Mouse (Mus musculus) left cerebral cortex, postnatal 36 days (tissue): ENCODE results near the gene Macrod1. TPM values are rescaled to one million over a fixed set of nuclear protein-coding genes. Genes with fewer than 3 reads are reported as not detected.
A peak's percentile ranks its signal among the peaks of the same experiment; 100 is the strongest.

Experiments used
- DNase-seq, 2 experiments: peaks; one replicate each; pipeline ENCODE4 v3.0.0; 2021 to 2022; ENCODE audit warnings: low spot score in 2 of 2, mixed read lengths in 1 of 2
- intact Hi-C: fragments of 180-260 bp; cut with DNase I; formaldehyde crosslinking; loops from one replicate; pipeline ENCODE4 v1.15.1; 2025
- total RNA-seq, 2 experiments: library from RNA; stranded (reverse); gene quantifications; 2 replicates each; pipeline ENCODE4 v1.2.3; 2021

Macrod1 gene
- total RNA-seq, 2 experiments from 2014 or later: 14.1 to 17.6 TPM

- DNase-seq: no peak
- intact Hi-C loops: no loop called here
Measured at GRCm38 (mm10) chr19:7180756-7181405, 124.3 kb downstream of the Macrod1 start.

- no peak for DNase-seq
- intact Hi-C loops: no loop called here
Measured at GRCm38 (mm10) chr19:7181496-7181895, 124.9 kb downstream of the Macrod1 start.

- DNase-seq: peak; percentile 51 to 70
- intact Hi-C loops: no loop called here
Measured at GRCm38 (mm10) chr19:7182273-7182949, 125.8 kb downstream of the Macrod1 start.

GRCm38 (mm10) chr19:7183419-7183818, 126.8 kb downstream of the Macrod1 start:
- intact Hi-C loops: no loop called here
- no peak for DNase-seq

- intact Hi-C loops: no loop called here
- no peak for DNase-seq
Measured at GRCm38 (mm10) chr19:7185059-7185458, 128.4 kb downstream of the Macrod1 start.

- DNase-seq: no peak
- intact Hi-C loops: no loop called here
Measured at GRCm38 (mm10) chr19:7185715-7186291, 129.2 kb downstream of the Macrod1 start.

GRCm38 (mm10) chr19:7187157-7187556, 130.5 kb downstream of the Macrod1 start:
- DNase-seq: no peak

GRCm38 (mm10) chr19:7189026-7189425, 132.4 kb downstream of the Macrod1 start:
- DNase-seq: no peak
- intact Hi-C loops: no loop called here

More at GRCm38 (mm10) chr19:7187157-7187556, 130.5 kb downstream of the Macrod1 start:
- intact Hi-C loops: no loop called here

- intact Hi-C loops: no loop called here
- DNase-seq: no peak
Measured at GRCm38 (mm10) chr19:7190986-7191385, 134.4 kb downstream of the Macrod1 start.

- DNase-seq: no peak
- intact Hi-C loops: no loop called here
Measured at GRCm38 (mm10) chr19:7191639-7192038, 135.0 kb downstream of the Macrod1 start.

- DNase-seq: no peak
- intact Hi-C loops: no loop called here
Measured at GRCm38 (mm10) chr19:7192561-7192967, 136.0 kb downstream of the Macrod1 start.

- intact Hi-C loops: loop anchor here (1.0 kb wide), 1 partner anchor 132 kb away; no protein-coding TSS in a partner anchor
Measured at GRCm38 (mm10) chr19:7195900-7196728, 139.5 kb downstream of the Macrod1 start.

GRCm38 (mm10) chr19:7196741-7197270, 140.2 kb downstream of the Macrod1 start:
- intact Hi-C loops: loop anchor here (1.0 kb wide), 1 partner anchor 133 kb away; no protein-coding TSS in a partner anchor
- DNase-seq: no peak

More at GRCm38 (mm10) chr19:7195900-7196728, 139.5 kb downstream of the Macrod1 start:
- peak; percentile 49 to 59 for DNase-seq

GRCm38 (mm10) chr19:7197445-7197844, 140.8 kb downstream of the Macrod1 start:
- no peak for DNase-seq
- intact Hi-C loops: no loop called here

- intact Hi-C loops: no loop called here
Measured at GRCm38 (mm10) chr19:7199089-7199488, 142.5 kb downstream of the Macrod1 start.

GRCm38 (mm10) chr19:7200427-7200826, 143.8 kb downstream of the Macrod1 start:
- no peak for DNase-seq
- intact Hi-C loops: no loop called here

More at GRCm38 (mm10) chr19:7199089-7199488, 142.5 kb downstream of the Macrod1 start:
- DNase-seq: no peak

GRCm38 (mm10) chr19:7204898-7205297, 148.3 kb downstream of the Macrod1 start:
- intact Hi-C loops: no loop called here
- DNase-seq: no peak

GRCm38 (mm10) chr19:7205326-7205725, 148.7 kb downstream of the Macrod1 start:
- no peak for DNase-seq
- intact Hi-C loops: no loop called here
